Mouse (Mus musculus) stomach, postnatal 0 days (tissue): ENCODE data around the gene Olfr1261. TPM values are rescaled to one million over a fixed set of nuclear protein-coding genes. Genes with fewer than 3 reads are reported as not detected.

Source experiments
- ATAC-seq: fragments of 200-750 bp; cut with Nextera tagmentation; 2 replicates; pipeline ENCODE4 v1.8.0; 2017; ENCODE audit not compliant: low FRiP score, low TSS enrichment
- DNase-seq: peaks from one replicate; pipeline ENCODE4 v3.0.0-alpha.2; 2016; ENCODE audit warnings: low spot score
- H3K27ac ChIP-seq: fragments of 300-500 bp; sonication (generic); replicated peaks from 2 replicates; pipeline ENCODE4 v1.5.1; 2014; ENCODE audit warnings: mild to moderate bottlenecking, control low read depth
- H3K27me3 ChIP-seq: fragments of 300-500 bp; sonication (generic); 2 replicates; pipeline ENCODE4 v1.6.1; 2014; ENCODE audit warnings: low read length; ENCODE audit not compliant: control insufficient read depth, insufficient read depth
- H3K36me3 ChIP-seq: fragments of 300-500 bp; sonication (generic); 2 replicates; pipeline ENCODE4 v1.6.1; 2014; ENCODE audit warnings: low read length, mixed read lengths; ENCODE audit not compliant: control insufficient read depth, insufficient read depth
- H3K4me1 ChIP-seq: fragments of 300-500 bp; sonication (generic); replicated peaks from 2 replicates; pipeline ENCODE4 v1.6.1; 2014; ENCODE audit warnings: antibody characterized with exemption; ENCODE audit not compliant: control insufficient read depth, insufficient read depth
- H3K4me2 ChIP-seq: fragments of 300-500 bp; sonication (generic); replicated peaks from 2 replicates; pipeline ENCODE4 v1.6.1; 2014; ENCODE audit warnings: low read depth, mild to moderate bottlenecking, control low read depth, moderate library complexity
- H3K4me3 ChIP-seq: fragments of 300-500 bp; sonication (generic); 2 replicates; pipeline ENCODE4 v1.5.1; 2014; ENCODE audit warnings: low read depth, low read length, control low read depth
- H3K9ac ChIP-seq: fragments of 300-500 bp; sonication (generic); 2 replicates; pipeline ENCODE4 v1.6.1; 2014; ENCODE audit warnings: mild to moderate bottlenecking, low read length, control low read depth, mixed read lengths
- H3K9me3 ChIP-seq: fragments of 300-500 bp; sonication (generic); 2 replicates; pipeline ENCODE4 v1.6.1; 2016; ENCODE audit warnings: low read length; ENCODE audit not compliant: control insufficient read depth
- CTCF ChIP-seq: IDR thresholded peaks from 2 replicates; pipeline ENCODE4 v1.5.1; 2016; ENCODE audit warnings: antibody characterized with exemption, low read depth, mild to moderate bottlenecking, moderate library complexity
- EP300 ChIP-seq: optimal IDR thresholded peaks from 2 replicates; pipeline ENCODE3; 2016; ENCODE audit warnings: antibody characterized with exemption
- WGBS: fragments of 180-500 bp; shearing (Covaris S2); extraction: QIAGEN DNeasy Blood & Tissue Kit; methylation state at CpG from one replicate; pipeline ENCODE4 v1.1.7; 2014; 5-methylcytosine and 5-hydroxymethylcytosine counted together
- polyA plus RNA-seq: library from polyadenylated mRNA; unstranded; fragments of >200 nt; fragmentation: Nextera tagmentation; extraction: Ambion mirVana; gene quantifications from 2 replicates; pipeline ENCODE4 v1.2.1, GENCODE M21; 2015

Olfr1261 gene
- polyA plus RNA-seq, 1 experiment from 2014 or later, result not detected

DNA sequence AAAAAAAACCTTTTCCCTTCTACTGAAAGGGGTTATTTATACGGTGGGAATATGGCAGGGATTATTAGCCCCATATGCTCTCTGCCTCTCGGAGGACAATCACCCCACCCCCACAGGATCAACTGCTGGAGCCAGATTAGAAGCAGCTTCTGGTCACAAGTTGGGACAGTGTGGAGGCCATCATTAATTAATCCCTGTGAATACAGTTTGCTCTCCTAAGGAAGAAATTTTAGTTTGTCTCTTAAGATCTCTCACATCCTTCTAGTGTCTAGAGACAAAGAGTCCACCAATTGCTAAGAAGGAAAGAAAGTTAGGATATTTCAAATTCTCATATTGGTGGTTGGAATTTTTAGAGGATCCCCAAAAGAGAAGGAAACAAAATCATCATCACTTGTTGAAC lies 34.5 kb downstream of the Olfr1261 start, which contains the start of gene Olfr1264:
TSS of gene Olfr1264 (minus strand) at position 101 of the 400 bp plus-strand sequence.
- H3K4me1 ChIP-seq, result no peaks in the 10 kb centered on the region
- 70% methylated on average over 2 of the region's 2 CpGs for whole genome bisulfite sequencing
- H3K27me3 ChIP-seq, result no peaks in the 10 kb centered on the region
- no peak for ATAC-seq
- no peak within 1 kb of the TSS for H3K4me2 ChIP-seq
- no peaks in the 10 kb centered on the region for H3K9me3 ChIP-seq
- no peak within 1 kb of the TSS for H3K27ac ChIP-seq
- no peak for TF ChIP-seq EP300
- H3K9ac ChIP-seq, result no peak within 1 kb of the TSS
- DNase-seq, result no peak
- no peaks in the 10 kb centered on the region for H3K36me3 ChIP-seq
- no peak within 1 kb of the TSS for H3K4me3 ChIP-seq

DNA sequence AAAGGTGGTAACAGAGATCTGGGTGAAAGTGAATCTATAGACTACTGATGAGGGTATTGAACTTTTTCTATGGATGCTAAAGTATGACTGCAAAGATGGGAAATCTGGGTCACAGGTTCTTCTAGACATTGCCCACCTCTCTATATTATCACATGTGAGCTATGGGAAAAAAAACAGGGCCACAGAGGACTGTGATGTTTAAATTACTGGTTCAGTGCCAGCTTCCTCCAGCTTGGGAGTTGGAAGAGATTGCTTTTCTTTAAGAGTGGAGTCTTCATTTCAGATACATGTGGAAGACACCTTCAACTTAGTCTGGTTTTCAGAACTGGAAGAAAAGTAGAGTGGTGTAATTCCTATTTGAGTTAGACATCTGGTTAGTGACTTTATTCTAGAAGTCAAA lies 44.0 kb downstream of the Olfr1261 start, which contains the start of gene Olfr1265:
TSS of gene Olfr1265 (plus strand) at position 301 of the 400 bp plus-strand sequence.
- Histone ChIP-seq H3K4me3 (no peak within 1 kb of the TSS), H3K36me3 (no peaks in the 10 kb centered on the region), H3K9me3 (no peaks in the 10 kb centered on the region), H3K4me1 (no peaks in the 10 kb centered on the region), H3K4me2 (no peak within 1 kb of the TSS), H3K27ac (no peak within 1 kb of the TSS), H3K27me3 (no peaks in the 10 kb centered on the region), H3K9ac (no peak within 1 kb of the TSS)
- DNase-seq (no peak), ATAC-seq (no peak)
- TF ChIP-seq CTCF (no peak), EP300 (no peak)

Other genes starting within 250 kb of the Olfr1261 start
- not detected in 2 replicates for gene Olfr1253, start 234.1 kb upstream of the Olfr1261 start, polyA plus RNA-seq
- gene Olfr1254, start 197.6 kb upstream of the Olfr1261 start, polyA plus RNA-seq, result not detected in 2 replicates
- gene Olfr1255, start 179.2 kb upstream of the Olfr1261 start, polyA plus RNA-seq, result not detected in 2 replicates
- gene Olfr1256, start 149.7 kb upstream of the Olfr1261 start, polyA plus RNA-seq, result not detected in 2 replicates
- gene Olfr48, start 143.0 kb upstream of the Olfr1261 start, polyA plus RNA-seq, result not detected in 2 replicates
- gene Olfr1257, start 112.8 kb upstream of the Olfr1261 start, polyA plus RNA-seq, result not detected in 2 replicates
- not detected in 2 replicates for gene Olfr1258, start 63.9 kb upstream of the Olfr1261 start, polyA plus RNA-seq
- gene Olfr1259, start 42.6 kb upstream of the Olfr1261 start, polyA plus RNA-seq, result 0.02 TPM in 1 of 2 replicates, not detected in the other
- gene Olfr1260, start 16.9 kb upstream of the Olfr1261 start, polyA plus RNA-seq, result not detected in 2 replicates
- gene Olfr1262, start 8.9 kb downstream of the Olfr1261 start, polyA plus RNA-seq, result 0.02 TPM in 1 of 2 replicates, not detected in the other
- gene Olfr1263, start 20.9 kb downstream of the Olfr1261 start, polyA plus RNA-seq, result not detected in 2 replicates
- gene Olfr1264, start 34.4 kb downstream of the Olfr1261 start, polyA plus RNA-seq, result not detected in 2 replicates
- 0.04 TPM in 1 of 2 replicates, not detected in the other for gene Olfr1265, start 44.1 kb downstream of the Olfr1261 start, polyA plus RNA-seq
- not detected in 2 replicates for gene Olfr140, start 72.4 kb downstream of the Olfr1261 start, polyA plus RNA-seq
- not detected in 2 replicates for gene Olfr1269, start 130.2 kb downstream of the Olfr1261 start, polyA plus RNA-seq
- gene Olfr32, start 151.1 kb downstream of the Olfr1261 start, polyA plus RNA-seq, result not detected in 2 replicates
- not detected in 2 replicates for gene Olfr1270, start 161.9 kb downstream of the Olfr1261 start, polyA plus RNA-seq
- not detected in 2 replicates for gene Olfr1506, start 233.3 kb downstream of the Olfr1261 start, polyA plus RNA-seq